Mouse (Mus musculus): ENCODE data around the gene Ctsw.
A peak's percentile ranks its signal among the peaks of the same experiment; 100 is the strongest.

The Ctsw gene

GRCm38 (mm10) chr19:5468374-5468773 is at the start of gene Ctsw:
Gene Ctsw, minus strand, starts transcription at chr19:5468507.
- peak; percentile 91 for DNase-seq

GRCm38 (mm10) chr19:5516906-5517505 is 48.7 kb upstream of the Ctsw start:
- DNase-seq: peak; percentile 91

GRCm38 (mm10) chr19:5515840-5516777 is 47.8 kb upstream of the Ctsw start:
- DNase-seq: no peak

- DNase-seq: no peak
These were observed 44.7 kb upstream of the Ctsw start for GRCm38 (mm10) chr19:5513005-5513349.

- DNase-seq: peak; percentile 95
These were observed 44.0 kb upstream of the Ctsw start for GRCm38 (mm10) chr19:5512091-5513004.

GRCm38 (mm10) chr19:5511074-5511632 is 42.8 kb upstream of the Ctsw start:
- DNase-seq: peak; percentile 91

- DNase-seq: peak; percentile 100
These were observed 42.0 kb upstream of the Ctsw start, which contains the start of gene Snx32 for GRCm38 (mm10) chr19:5510031-5511026. Gene Snx32, minus strand, starts transcription at chr19:5510538.

GRCm38 (mm10) chr19:5503687-5504086 is 35.4 kb upstream of the Ctsw start, which contains the start of gene 1700020D05Rik:
Gene 1700020D05Rik, minus strand, starts transcription at chr19:5503787.
- no peak for DNase-seq

GRCm38 (mm10) chr19:5500330-5500875 is 32.1 kb upstream of the Ctsw start:
- DNase-seq: no peak

- no peak for DNase-seq
These were observed 27.7 kb upstream of the Ctsw start for GRCm38 (mm10) chr19:5496052-5496370.

- DNase-seq: peak; percentile 90
These were observed 27.2 kb upstream of the Ctsw start for GRCm38 (mm10) chr19:5495353-5496051.

- no peak for DNase-seq
These were observed 26.0 kb upstream of the Ctsw start for GRCm38 (mm10) chr19:5494314-5494713.

GRCm38 (mm10) chr19:5493301-5493721 is 25.0 kb upstream of the Ctsw start:
- DNase-seq: peak; percentile 94

GRCm38 (mm10) chr19:5492641-5493040 is 24.3 kb upstream of the Ctsw start:
- peak; percentile 93 for DNase-seq

GRCm38 (mm10) chr19:5490898-5491708 is 22.8 kb upstream of the Ctsw start:
- DNase-seq: peak; percentile 99

GRCm38 (mm10) chr19:5490313-5490897 is 22.1 kb upstream of the Ctsw start, which contains the start of gene Cfl1:
Gene Cfl1, plus strand, starts transcription at chr19:5490455.
- peak; percentile 100 for DNase-seq

- DNase-seq: peak; percentile 93
These were observed 21.4 kb upstream of the Ctsw start for GRCm38 (mm10) chr19:5489721-5490120.

- peak; percentile 100 for DNase-seq
These were observed 20.7 kb upstream of the Ctsw start for GRCm38 (mm10) chr19:5488878-5489571.
